Mouse (Mus musculus) limb, embryonic 14.5 days (tissue): ENCODE data around the gene Mcrs1. TPM values are rescaled to one million over a fixed set of nuclear protein-coding genes. Genes with fewer than 3 reads are reported as not detected.

Experiments used
- ATAC-seq: fragments of 200-750 bp; cut with Nextera tagmentation; 2 replicates; pipeline ENCODE4 v1.8.0; 2017; ENCODE audit warnings: low read depth, moderate number of reproducible peaks, moderate TSS enrichment; ENCODE audit not compliant: low FRiP score
- DNase-seq: peaks from one replicate; pipeline ENCODE4 v3.0.0-alpha.2; 2015; ENCODE audit warnings: low spot score
- H3K27ac ChIP-seq: fragments of 300-500 bp; sonication (generic); replicated peaks from 2 replicates; pipeline ENCODE4 v1.5.1; 2014; ENCODE audit warnings: low read depth, mild to moderate bottlenecking, low read length, moderate library complexity, mixed read lengths
- H3K27me3 ChIP-seq: fragments of 300-500 bp; sonication (generic); 2 replicates; pipeline ENCODE4 v1.6.1; 2014; ENCODE audit warnings: low read length, mixed read lengths; ENCODE audit not compliant: control insufficient read depth, insufficient read depth
- H3K36me3 ChIP-seq: fragments of 300-500 bp; sonication (generic); 2 replicates; pipeline ENCODE4 v1.6.1; 2014; ENCODE audit warnings: mild to moderate bottlenecking, low read length, moderate library complexity, mixed read lengths; ENCODE audit not compliant: control insufficient read depth, insufficient read depth
- H3K4me1 ChIP-seq: fragments of 300-500 bp; sonication (generic); 2 replicates; pipeline ENCODE4 v1.6.1; 2014; ENCODE audit warnings: antibody characterized with exemption, low read length, mixed read lengths; ENCODE audit not compliant: control insufficient read depth, insufficient read depth
- H3K4me2 ChIP-seq: fragments of 300-500 bp; sonication (generic); replicated peaks from 2 replicates; pipeline ENCODE4 v1.6.1; 2014; ENCODE audit warnings: low read depth, mild to moderate bottlenecking, low read length, moderate library complexity; ENCODE audit not compliant: severe bottlenecking
- H3K4me3 ChIP-seq: fragments of 300-500 bp; sonication (generic); replicated peaks from 2 replicates; pipeline ENCODE4 v1.5.1; 2014; ENCODE audit warnings: low read length
- H3K9ac ChIP-seq: fragments of 300-500 bp; sonication (generic); 2 replicates; pipeline ENCODE4 v1.6.1; 2014; ENCODE audit warnings: mild to moderate bottlenecking, low read depth, low read length, moderate library complexity; ENCODE audit not compliant: severe bottlenecking
- H3K9me3 ChIP-seq: fragments of 300-500 bp; sonication (generic); 2 replicates; pipeline ENCODE4 v1.6.1; 2016; ENCODE audit warnings: low read length; ENCODE audit not compliant: control insufficient read depth
- POLR2A ChIP-seq: fragments of 200-500 bp; IDR thresholded peaks from 2 replicates; pipeline ENCODE4 v1.8.0; 2012; ENCODE audit warnings: inconsistent platforms, mild to moderate bottlenecking, moderate library complexity, borderline replicate concordance; ENCODE audit not compliant: insufficient read depth, insufficient read length; ENCODE audit errors: extremely low read depth
- WGBS: fragments of 180-500 bp; shearing (Covaris S2); extraction: QIAGEN DNeasy Blood & Tissue Kit; methylation state at CpG from one replicate; pipeline ENCODE4 v1.1.7; 2014; 5-methylcytosine and 5-hydroxymethylcytosine counted together
- polyA plus RNA-seq, 2 experiments: library from polyadenylated mRNA; depleted of rRNA in 1 of 2; stranded (reverse) in 1 of 2; unstranded in 1 of 2; fragments of >200 nt; fragmentation: Nextera tagmentation in 1 of 2; extraction: Ambion mirVana in 1 of 2; gene quantifications; 2 replicates each; pipeline versions ENCODE4 v1.2.1 to v1.2.3; 2012 to 2014

The Mcrs1 gene
- polyA plus RNA-seq, 2 experiments = 88.5 to 130 TPM

GRCm38 (mm10) chr15:99242045-99242444 is 9.7 kb downstream of the Mcrs1 start:
- Histone ChIP-seq H3K4me1 (no peaks in the 10 kb centered on the region), H3K9me3 (no peaks in the 10 kb centered on the region), H3K27me3 (no peaks in the 10 kb centered on the region), H3K36me3 (peaks cover 55% of the 10 kb centered on the region), H3K4me2 (no peak overlapping the region), H3K9ac (no peak overlapping the region), H3K4me3 (no peak overlapping the region), H3K27ac (no peak overlapping the region)
- DNase-seq (no peak), ATAC-seq (no peak)
- TF ChIP-seq POLR2A = no peak
- 83% methylated on average over 9 of the region's 10 CpGs for WGBS

GRCm38 (mm10) chr15:99241249-99241648 is 10.5 kb downstream of the Mcrs1 start:
- Histone ChIP-seq H3K4me1 (no peaks in the 10 kb centered on the region), H3K9ac (no peak overlapping the region), H3K27me3 (no peaks in the 10 kb centered on the region), H3K27ac (no peak overlapping the region), H3K9me3 (no peaks in the 10 kb centered on the region), H3K4me3 (no peak overlapping the region), H3K4me2 (no peak overlapping the region), H3K36me3 (peaks cover 48% of the 10 kb centered on the region)
- TF ChIP-seq POLR2A = no peak
- 69% methylated on average over 4 of the region's 4 CpGs for WGBS
- DNase-seq (no peak), ATAC-seq (no peak)

DNA sequence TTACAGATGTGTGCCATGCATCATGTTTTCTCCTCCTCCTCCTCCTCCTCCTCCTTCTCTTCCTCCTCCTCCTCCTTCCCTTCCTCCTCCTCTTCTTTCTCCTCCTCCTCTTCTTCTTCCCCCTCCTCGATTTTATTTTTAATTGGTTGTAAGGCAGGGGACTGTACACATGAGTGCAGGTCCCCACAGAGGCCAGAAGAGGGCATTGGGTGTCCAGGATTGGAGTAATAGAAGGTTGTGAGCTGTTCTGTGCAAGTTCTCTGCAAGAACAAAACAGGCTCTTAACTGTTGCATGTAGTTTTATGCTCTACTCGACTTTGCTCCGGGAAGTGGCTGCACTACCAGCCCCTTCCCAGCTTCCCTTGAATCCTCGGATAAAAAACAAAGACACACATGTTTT is 11.6 kb downstream of the Mcrs1 start:
- Histone ChIP-seq H3K9ac (no peak overlapping the region), H3K27ac (no peak overlapping the region), H3K36me3 (peaks cover 39% of the 10 kb centered on the region), H3K4me1 (no peaks in the 10 kb centered on the region), H3K4me3 (no peak overlapping the region), H3K9me3 (no peaks in the 10 kb centered on the region), H3K27me3 (no peaks in the 10 kb centered on the region), H3K4me2 (no peak overlapping the region)
- no peak for DNase-seq
- no peak for ATAC-seq
- TF ChIP-seq POLR2A = no peak
- 64% methylated on average over 4 of the region's 4 CpGs for WGBS

DNA sequence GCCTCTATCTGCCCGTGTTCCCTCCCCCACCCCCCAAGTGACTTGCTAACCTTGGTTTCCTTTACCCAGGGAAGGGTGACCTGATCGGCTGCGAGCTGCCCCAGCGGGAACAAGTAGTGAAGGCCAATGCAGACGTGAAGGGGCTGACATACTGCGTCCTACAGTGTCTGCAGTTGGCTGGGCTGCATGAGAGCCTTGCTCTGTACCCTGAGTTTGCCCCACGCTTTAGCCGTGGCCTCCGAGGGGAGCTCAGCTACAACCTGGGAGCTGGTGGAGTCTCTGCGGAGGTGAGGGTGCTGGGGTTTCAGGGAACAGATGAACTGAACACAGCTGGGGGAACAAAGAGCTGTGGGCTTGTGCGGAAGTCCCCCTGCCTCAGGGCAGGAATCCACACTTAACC is 13.8 kb downstream of the Mcrs1 start:
- Histone ChIP-seq H3K27ac (no peak overlapping the region), H3K27me3 (peaks cover 5% of the 10 kb centered on the region; the same call in 1 of the 2 replicates), H3K9me3 (no peaks in the 10 kb centered on the region), H3K4me3 (no peak overlapping the region), H3K36me3 (peaks cover 18% of the 10 kb centered on the region), H3K4me1 (no peaks in the 10 kb centered on the region), H3K9ac (no peak overlapping the region), H3K4me2 (no peak overlapping the region)
- no peak for TF ChIP-seq POLR2A
- no peak for ATAC-seq
- WGBS = 53% methylated on average over 11 of the region's 11 CpGs
- no peak for DNase-seq

GRCm38 (mm10) chr15:99234326-99235010 is 17.3 kb downstream of the Mcrs1 start:
- ATAC-seq = no peak
- H3K27ac ChIP-seq = no peak overlapping the region
- H3K27me3 ChIP-seq = peaks cover 15% of the 10 kb centered on the region
- DNase-seq = no peak
- H3K4me2 ChIP-seq = no peak overlapping the region
- no peak overlapping the region for H3K4me3 ChIP-seq
- no peaks in the 10 kb centered on the region for H3K4me1 ChIP-seq
- H3K36me3 ChIP-seq = no peaks in the 10 kb centered on the region
- WGBS = 68% methylated on average over 12 of the region's 12 CpGs
- no peak for TF ChIP-seq POLR2A
- H3K9me3 ChIP-seq = no peaks in the 10 kb centered on the region
- no peak overlapping the region for H3K9ac ChIP-seq
